10 mouse cellular contexts compared by ENCODE assay signal in genomic region chr8:85595391-85595790, GRCm38 (mm10). TPM values are rescaled to one million over a fixed set of nuclear protein-coding genes. Genes with fewer than 3 reads are reported as not detected.
A peak's percentile ranks its signal among the peaks of the same experiment; 100 is the strongest.
DNase-seq lines count a peak whose midpoint lies in the region; ATAC-seq lines count a peak whose summit lies in the region.
"Had no signal": no experiment of that assay in that cellular context is flagged by ENCODE, and none has a peak within 500 bp of the region (broad histone marks: within the 10 kb centered on the region; RNA-seq: fewer than 3 reads in every experiment).

No protein-coding gene starts in this region.

- DNase-seq in adrenal gland, adult 8-10 months: peak; percentile 5
- DNase-seq in kidney, adult 9 months: peak; percentile 45
- DNase-seq in layer of hippocampus, adult 8-10 months (ENCODE audit: low spot score in 2 of 2): no peak
- no peak for DNase-seq in layer of hippocampus, postnatal 14 days (ENCODE audit: low spot score in 2 of 2)
- DNase-seq: thymus, adult 2 months had no signal

- no peak overlapping the region for H3K9ac ChIP-seq in heart, embryonic 15.5 days
- H3K9ac ChIP-seq in heart, embryonic 11.5 days (ENCODE audit: low read depth, low read length): no peak overlapping the region
- H3K9ac ChIP-seq in lung, embryonic 16.5 days (ENCODE audit: low read length): no peak overlapping the region
- no peak overlapping the region for H3K9ac ChIP-seq in midbrain, embryonic 15.5 days
- H3K9ac ChIP-seq: embryonic facial prominence, embryonic 15.5 days had no signal

- no peaks in the 10 kb centered on the region for H3K9me3 ChIP-seq in heart, embryonic 15.5 days (replicated peaks)
- H3K9me3 ChIP-seq in heart, embryonic 11.5 days (replicated peaks; ENCODE audit: control insufficient read depth, low read length): no peaks in the 10 kb centered on the region
- H3K9me3 ChIP-seq in lung, embryonic 16.5 days (ENCODE audit: control insufficient read depth, low read length): no peaks in the 10 kb centered on the region
- no peaks in the 10 kb centered on the region for H3K9me3 ChIP-seq in midbrain, embryonic 15.5 days
- H3K9me3 ChIP-seq: embryonic facial prominence, embryonic 15.5 days had no signal

- H3K4me2 ChIP-seq in heart, embryonic 15.5 days: 0 out of 2 replicates have a peak overlapping the region, but pooled peaks have one; percentile 18
- H3K4me2 ChIP-seq in heart, embryonic 11.5 days: no peak overlapping the region
- H3K4me2 ChIP-seq in lung, embryonic 16.5 days (ENCODE audit: low read depth, low read length): no peak overlapping the region; the same call in 1 of the 2 replicates
- H3K4me2 ChIP-seq in midbrain, embryonic 15.5 days: no peak overlapping the region
- H3K4me2 ChIP-seq: embryonic facial prominence, embryonic 15.5 days had no signal

- H3K27me3 ChIP-seq in heart, embryonic 15.5 days: no peaks in the 10 kb centered on the region
- H3K27me3 ChIP-seq in heart, embryonic 11.5 days (ENCODE audit: control insufficient read depth, insufficient read depth, low read length): no peaks in the 10 kb centered on the region
- no peaks in the 10 kb centered on the region for H3K27me3 ChIP-seq in lung, embryonic 16.5 days (ENCODE audit: control insufficient read depth, insufficient read depth, low read depth, low read length)
- no peaks in the 10 kb centered on the region for H3K27me3 ChIP-seq in midbrain, embryonic 15.5 days (replicated peaks)
- H3K27me3 ChIP-seq: embryonic facial prominence, embryonic 15.5 days had no signal

- WGBS in heart, embryonic 15.5 days: 37% methylated on average over 6 of the region's 6 CpGs
- 41% methylated on average over 6 of the region's 6 CpGs for WGBS in heart, embryonic 11.5 days (ENCODE audit: insufficient replicate concordance)
- WGBS in lung, embryonic 16.5 days: 11% methylated on average over 6 of the region's 6 CpGs
- 30% methylated on average over 6 of the region's 6 CpGs for WGBS in midbrain, embryonic 15.5 days

- no peaks in the 10 kb centered on the region for H3K36me3 ChIP-seq in heart, embryonic 15.5 days
- H3K36me3 ChIP-seq in heart, embryonic 11.5 days (ENCODE audit: control insufficient read depth, insufficient read depth, low read length): no peaks in the 10 kb centered on the region
- no peaks in the 10 kb centered on the region for H3K36me3 ChIP-seq in lung, embryonic 16.5 days (ENCODE audit: control insufficient read depth, insufficient read depth, low read length)
- H3K36me3 ChIP-seq in midbrain, embryonic 15.5 days (replicated peaks): no peaks in the 10 kb centered on the region
- H3K36me3 ChIP-seq: embryonic facial prominence, embryonic 15.5 days had no signal

- no peak; the same call in 1 of the 2 replicates for ATAC-seq in heart, embryonic 15.5 days (replicated peaks; ENCODE audit: insufficient number of reproducible peaks, insufficient read depth, low FRiP score, low read depth)
- ATAC-seq in heart, embryonic 11.5 days (replicated peaks; ENCODE audit: insufficient number of reproducible peaks, low FRiP score, low TSS enrichment): no peak
- peak; percentile 84 for ATAC-seq in lung, embryonic 16.5 days (ENCODE audit: low read depth)
- no peak for ATAC-seq in midbrain, embryonic 15.5 days (replicated peaks)

- no peak overlapping the region for H3K4me3 ChIP-seq in heart, embryonic 15.5 days
- no peak overlapping the region for H3K4me3 ChIP-seq in heart, embryonic 11.5 days (ENCODE audit: low read depth, low read length)
- no peak overlapping the region for H3K4me3 ChIP-seq in lung, embryonic 16.5 days (ENCODE audit: low read length)
- no peak overlapping the region for H3K4me3 ChIP-seq in midbrain, embryonic 15.5 days
- H3K4me3 ChIP-seq: embryonic facial prominence, embryonic 15.5 days had no signal

- H3K27ac ChIP-seq in heart, embryonic 15.5 days: no peak overlapping the region
- no peak overlapping the region for H3K27ac ChIP-seq in heart, embryonic 11.5 days (ENCODE audit: low read depth, low read length)
- no peak overlapping the region for H3K27ac ChIP-seq in lung, embryonic 16.5 days (ENCODE audit: low read length)
- no peak overlapping the region for H3K27ac ChIP-seq in midbrain, embryonic 15.5 days
- H3K27ac ChIP-seq: embryonic facial prominence, embryonic 15.5 days had no signal

- peaks cover 6% of the 10 kb centered on the region; the same call in 1 of the 2 replicates for H3K4me1 ChIP-seq in heart, embryonic 15.5 days (replicated peaks)
- no peaks in the 10 kb centered on the region for H3K4me1 ChIP-seq in heart, embryonic 11.5 days (ENCODE audit: control insufficient read depth, insufficient read depth, low read length)
- H3K4me1 ChIP-seq in lung, embryonic 16.5 days (replicated peaks; ENCODE audit: control insufficient read depth, insufficient read depth, low read length): 0 out of 2 replicates have a peak, but pooled peaks cover 3% of the 10 kb centered on the region
- no peaks in the 10 kb centered on the region for H3K4me1 ChIP-seq in midbrain, embryonic 15.5 days

RNA-seq across cellular contexts. Expression of gene Dnaja2, which starts 40.2 kb away (rescaled TPM):
- 130 and 133 TPM in 2 replicates for polyA plus RNA-seq in heart, embryonic 15.5 days (2015; fragmentation: Nextera tagmentation; extraction: Ambion mirVana)
- polyA plus RNA-seq in heart, embryonic 11.5 days (2014; fragmentation: Nextera tagmentation; extraction: Ambion mirVana): 142 and 161 TPM in 2 replicates
- 100 to 1,000 TPM; 180 to 205 (median 187) TPM for total RNA-seq in adrenal gland, adult 8-10 months (2022)
- 133 and 149 TPM in 2 replicates for polyA plus RNA-seq in lung, embryonic 16.5 days (2015; fragmentation: Nextera tagmentation; extraction: Ambion mirVana)
- total RNA-seq in layer of hippocampus, adult 8-10 months (2022): 100 to 1,000 TPM; 184 to 196 (median 194) TPM
- total RNA-seq in layer of hippocampus, postnatal 14 days (2021): 100 to 1,000 TPM; 164 to 178 TPM
- polyA plus RNA-seq in midbrain, embryonic 15.5 days (2015; fragmentation: Nextera tagmentation; extraction: Ambion mirVana): 175 and 178 TPM in 2 replicates

Comparison
In these comparisons a context has a peak if more than half of its experiments do, and no peak if none do; other contexts are left out.
1. DNase-seq: peak in adrenal gland, adult 8-10 months (single experiment) and kidney, adult 9 months (single experiment); none in layer of hippocampus, adult 8-10 months (0 of 2) and layer of hippocampus, postnatal 14 days (0 of 2).